Mouse (Mus musculus) induced T-regulatory cell, adult 2 months (primary cell): Measurements from ENCODE around the gene Gabrb3.
"Not testable (repeated sequence)": the region's sequence is repeated elsewhere in the genome, so short reads cannot be mapped to it uniquely, and the experiment has no call there.

Experiments used
- DNase-seq: peaks from one replicate; pipeline ENCODE4 v3.0.0-alpha.2; 2012; ENCODE audit warnings: low read depth

The Gabrb3 gene

GRCm38 (mm10) chr7:57706976-57707740 lies 287.7 kb downstream of the Gabrb3 start:
- no peak for DNase-seq

DNA sequence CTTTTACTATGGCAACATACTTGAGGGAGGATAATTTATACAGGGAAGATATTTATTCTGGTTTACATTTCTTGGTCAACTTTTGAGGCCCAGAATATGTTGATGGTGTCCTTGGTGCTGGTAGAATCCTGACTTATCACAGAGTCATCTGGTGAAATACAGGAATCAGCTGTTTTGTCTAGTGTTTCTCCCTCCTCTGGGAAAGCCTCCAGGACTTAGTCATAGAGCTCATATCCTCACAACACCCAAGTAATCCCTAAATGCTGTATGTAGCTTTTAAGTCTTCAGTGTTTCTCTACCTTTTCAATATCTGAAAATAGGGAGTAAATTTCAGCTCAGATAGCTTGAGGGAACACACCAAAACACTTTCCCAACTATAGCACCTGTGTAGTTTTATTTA lies 292.2 kb downstream of the Gabrb3 start:
- no peak for DNase-seq

DNA sequence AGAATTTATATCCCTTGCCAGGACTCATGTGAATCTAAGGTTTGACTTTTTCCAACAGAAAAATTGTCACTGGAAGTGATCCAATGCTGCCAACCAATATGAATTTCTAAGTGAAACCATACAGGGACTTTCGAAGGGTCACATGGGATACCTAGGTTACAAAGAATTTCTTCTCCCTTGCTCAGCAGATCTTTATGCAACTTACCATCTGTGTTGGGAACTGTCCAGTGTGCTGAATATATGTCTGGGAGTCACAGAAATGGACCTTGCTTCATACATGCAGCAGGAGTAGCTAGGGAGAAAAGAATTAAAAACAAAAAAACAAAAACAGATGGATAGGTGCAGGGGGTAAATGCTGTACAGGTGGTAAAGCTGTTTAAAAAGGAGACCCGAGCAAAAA lies 327.3 kb downstream of the Gabrb3 start:
- DNase-seq: no peak

- DNase-seq: no peak
Measured at GRCm38 (mm10) chr7:57760466-57760865, 341.0 kb downstream of the Gabrb3 start.

GRCm38 (mm10) chr7:57778754-57779153 lies 359.3 kb downstream of the Gabrb3 start:
- DNase-seq: no peak

- not testable (repeated sequence) for DNase-seq
Measured at GRCm38 (mm10) chr7:57786102-57786501, 366.6 kb downstream of the Gabrb3 start.

DNA sequence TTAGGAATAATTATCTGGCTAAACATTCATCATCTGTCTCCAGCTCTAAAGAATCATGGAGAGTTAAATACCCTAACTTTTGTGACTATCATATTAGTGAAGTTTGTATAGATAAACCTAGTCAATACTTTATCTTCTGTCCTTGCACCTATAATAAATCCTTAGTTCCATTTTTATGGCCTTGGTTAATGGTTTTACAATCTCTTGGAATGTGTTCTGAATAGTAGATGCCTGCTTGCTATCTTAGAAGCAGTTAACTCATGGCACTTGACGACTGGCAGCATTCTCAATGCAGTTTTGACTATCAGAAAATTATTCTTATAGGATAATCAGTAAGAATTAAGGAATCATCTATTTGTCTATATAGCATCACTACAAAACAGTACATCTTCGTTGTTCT lies 368.0 kb downstream of the Gabrb3 start:
- DNase-seq: no peak

GRCm38 (mm10) chr7:57803266-57803665 lies 383.8 kb downstream of the Gabrb3 start:
- DNase-seq: no peak

- no peak for DNase-seq
Measured at GRCm38 (mm10) chr7:57813716-57814115, 394.2 kb downstream of the Gabrb3 start.

GRCm38 (mm10) chr7:57842383-57842896 lies 422.9 kb downstream of the Gabrb3 start:
- DNase-seq: no peak

DNA sequence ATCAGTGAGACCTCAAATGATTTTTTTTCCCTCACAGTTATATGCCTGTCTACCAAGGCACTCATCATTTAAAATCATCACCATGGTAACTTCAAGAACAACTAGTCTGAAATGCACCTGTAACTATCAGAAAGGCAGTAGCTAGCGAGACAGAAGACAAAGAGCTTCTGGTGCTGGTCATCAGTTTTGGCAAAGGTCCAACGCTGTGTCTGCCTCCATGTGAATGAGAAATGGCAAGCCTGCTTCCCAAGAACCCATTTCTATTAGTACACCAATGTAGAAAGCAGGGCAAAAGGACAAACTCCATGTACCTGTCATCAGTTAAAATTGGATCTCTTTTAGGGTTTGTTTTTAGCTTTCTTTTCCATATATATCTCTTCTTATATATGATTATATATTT lies 448.5 kb downstream of the Gabrb3 start:
- no peak for DNase-seq
